Mouse (Mus musculus) midbrain, embryonic 16.5 days (tissue): Measurements from ENCODE around the gene Vdac1. TPM values are rescaled to one million over a fixed set of nuclear protein-coding genes. Genes with fewer than 3 reads are reported as not detected.

ENCODE experiments used
- ATAC-seq: fragments of 200-750 bp; cut with Nextera tagmentation; 2 replicates; pipeline ENCODE4 v1.8.0; 2017; ENCODE audit warnings: moderate TSS enrichment
- H3K27ac ChIP-seq: fragments of 300-500 bp; sonication (generic); 2 replicates; pipeline ENCODE4 v1.5.1; 2014; ENCODE audit warnings: mild to moderate bottlenecking, low read length, mixed read lengths
- H3K27me3 ChIP-seq: fragments of 300-500 bp; sonication (generic); 2 replicates; pipeline ENCODE4 v1.6.1; 2014; ENCODE audit warnings: low read depth, low read length, mixed read lengths; ENCODE audit not compliant: control insufficient read depth, insufficient read depth
- H3K36me3 ChIP-seq: fragments of 300-500 bp; sonication (generic); 2 replicates; pipeline ENCODE4 v1.6.1; 2014; ENCODE audit warnings: mild to moderate bottlenecking, low read length, moderate library complexity, mixed read lengths; ENCODE audit not compliant: control insufficient read depth, insufficient read depth
- H3K4me1 ChIP-seq: fragments of 300-500 bp; sonication (generic); 2 replicates; pipeline ENCODE4 v1.6.1; 2014; ENCODE audit warnings: mild to moderate bottlenecking, low read length, mixed read lengths; ENCODE audit not compliant: control insufficient read depth, insufficient read depth
- H3K4me2 ChIP-seq: fragments of 300-500 bp; sonication (generic); 2 replicates; pipeline ENCODE4 v1.6.1; 2014; ENCODE audit warnings: mild to moderate bottlenecking, low read length, mixed read lengths
- H3K4me3 ChIP-seq: fragments of 300-500 bp; sonication (generic); 2 replicates; pipeline ENCODE4 v1.5.1; 2014; ENCODE audit warnings: low read depth, mild to moderate bottlenecking, low read length, moderate library complexity, mixed read lengths
- H3K9ac ChIP-seq: fragments of 300-500 bp; sonication (generic); 2 replicates; pipeline ENCODE4 v1.6.1; 2014; ENCODE audit warnings: low read depth, low read length, mixed read lengths
- H3K9me3 ChIP-seq: fragments of 300-500 bp; sonication (generic); replicated peaks from 2 replicates; pipeline ENCODE4 v1.6.1; 2014; ENCODE audit warnings: mild to moderate bottlenecking, low read length, mixed read lengths; ENCODE audit not compliant: control insufficient read depth, poor library complexity, severe bottlenecking
- WGBS: fragments of 180-500 bp; shearing (Covaris S2); extraction: QIAGEN DNeasy Blood & Tissue Kit; methylation state at CpG from one replicate; pipeline ENCODE4 v1.1.7; 2014; 5-methylcytosine and 5-hydroxymethylcytosine counted together
- polyA plus RNA-seq: library from polyadenylated mRNA; unstranded; fragments of >200 nt; fragmentation: Nextera tagmentation; extraction: Ambion mirVana; gene quantifications from 2 replicates; pipeline ENCODE4 v1.2.1, GENCODE M21; 2015

Gene Vdac1
- polyA plus RNA-seq, 1 experiment from 2014 or later: 402 TPM

DNA sequence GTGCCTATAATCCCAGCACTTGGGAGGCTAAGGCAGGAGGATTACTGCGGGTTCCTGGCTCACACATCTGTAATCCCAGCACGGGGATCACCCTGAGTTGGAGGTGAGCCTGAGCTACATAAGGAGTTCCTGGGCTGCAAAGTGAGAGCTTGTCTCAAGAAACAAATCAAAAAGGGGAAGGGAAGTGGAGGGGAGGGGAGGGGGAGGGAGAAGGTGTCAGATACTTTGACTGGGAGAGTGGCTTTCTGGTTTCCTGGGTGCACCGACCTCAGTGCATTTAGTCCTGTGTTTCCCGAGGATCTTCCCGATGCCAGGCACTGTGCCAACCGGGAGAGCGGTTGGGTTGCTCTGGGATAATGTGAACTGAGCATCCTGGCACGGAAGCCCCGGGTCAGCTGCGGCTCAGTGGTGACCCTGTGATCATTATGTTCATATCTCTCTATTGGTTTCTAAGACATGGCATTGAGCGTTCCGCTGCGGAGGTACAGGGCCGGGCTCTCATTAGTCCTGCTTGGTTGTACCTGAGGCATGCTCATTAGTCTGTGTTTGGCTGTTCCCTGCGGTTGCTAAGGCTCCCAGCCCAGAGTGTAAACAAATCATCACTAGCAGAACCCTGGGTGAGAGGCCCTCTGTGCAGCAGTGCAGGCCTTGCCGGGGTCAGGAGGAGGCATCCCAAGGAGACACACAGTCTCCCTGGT lies 28.1 kb upstream of the Vdac1 start:
- no peaks in the 10 kb centered on the region for H3K36me3 ChIP-seq
- H3K9ac ChIP-seq: no peak overlapping the region
- H3K4me2 ChIP-seq: no peak overlapping the region
- H3K27me3 ChIP-seq: no peaks in the 10 kb centered on the region
- peak; percentile 75; the same call in 1 of the 2 replicates for ATAC-seq
- H3K27ac ChIP-seq: no peak overlapping the region
- H3K9me3 ChIP-seq: no peaks in the 10 kb centered on the region
- peaks cover 6% of the 10 kb centered on the region; the same call in 1 of the 2 replicates for H3K4me1 ChIP-seq
- H3K4me3 ChIP-seq: no peak overlapping the region
- 35% methylated on average over 16 of the region's 16 CpGs for WGBS

DNA sequence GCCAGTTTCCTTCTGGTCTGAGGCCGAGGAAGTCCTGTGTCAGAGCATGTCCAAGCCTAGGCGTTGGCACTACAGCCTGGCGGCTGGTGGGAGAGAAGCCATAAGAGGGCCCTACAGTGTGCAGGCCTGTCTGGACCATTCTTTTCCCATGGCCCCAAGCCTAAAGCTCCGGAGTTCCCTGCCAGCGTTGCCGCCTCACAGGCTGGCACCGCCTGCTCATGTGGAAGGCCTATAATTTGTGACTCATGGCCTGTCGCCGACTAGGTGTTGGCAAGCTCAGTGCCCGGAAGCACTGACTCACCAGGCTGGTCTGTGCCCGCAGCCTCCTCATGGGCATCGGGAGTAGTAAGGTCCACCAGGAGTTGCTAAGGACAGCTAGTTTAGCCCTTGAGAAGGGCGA lies 27.0 kb upstream of the Vdac1 start:
- H3K4me3 ChIP-seq: no peak overlapping the region
- no peaks in the 10 kb centered on the region for H3K27me3 ChIP-seq
- H3K27ac ChIP-seq: no peak overlapping the region
- no peaks in the 10 kb centered on the region for H3K9me3 ChIP-seq
- no peaks in the 10 kb centered on the region for H3K36me3 ChIP-seq
- WGBS: 90% methylated on average over 13 of the region's 13 CpGs
- peaks cover 6% of the 10 kb centered on the region; the same call in 1 of the 2 replicates for H3K4me1 ChIP-seq
- peak; percentile 64; the same call in 1 of the 2 replicates for ATAC-seq
- H3K9ac ChIP-seq: no peak overlapping the region
- no peak overlapping the region for H3K4me2 ChIP-seq

DNA sequence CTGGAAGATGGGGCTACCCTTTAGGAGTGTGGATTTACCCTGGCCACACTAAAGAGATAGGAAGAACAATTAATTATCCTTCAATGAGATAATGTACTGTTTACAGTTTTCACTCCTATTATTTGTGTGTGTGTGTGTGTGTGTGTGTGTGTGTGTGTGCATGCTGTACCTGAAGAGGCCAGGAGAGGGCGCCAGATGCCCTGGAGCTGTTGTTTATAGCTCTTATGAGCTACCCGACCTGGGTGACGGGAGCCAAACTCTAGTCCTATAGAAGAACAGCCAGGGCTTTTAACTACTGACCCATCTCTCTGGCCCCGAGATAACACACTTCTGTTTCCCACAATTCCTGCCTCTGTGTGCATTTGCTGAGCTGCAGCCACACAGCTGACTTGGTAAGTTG lies 25.4 kb upstream of the Vdac1 start:
- no peaks in the 10 kb centered on the region for H3K9me3 ChIP-seq
- H3K4me1 ChIP-seq: peaks cover 6% of the 10 kb centered on the region; the same call in 1 of the 2 replicates
- no peak overlapping the region for H3K9ac ChIP-seq
- ATAC-seq: no peak
- no peaks in the 10 kb centered on the region for H3K36me3 ChIP-seq
- WGBS: 84% methylated on average over 4 of the region's 4 CpGs
- H3K4me3 ChIP-seq: no peak overlapping the region
- H3K4me2 ChIP-seq: no peak overlapping the region
- H3K27ac ChIP-seq: no peak overlapping the region
- no peaks in the 10 kb centered on the region for H3K27me3 ChIP-seq

DNA sequence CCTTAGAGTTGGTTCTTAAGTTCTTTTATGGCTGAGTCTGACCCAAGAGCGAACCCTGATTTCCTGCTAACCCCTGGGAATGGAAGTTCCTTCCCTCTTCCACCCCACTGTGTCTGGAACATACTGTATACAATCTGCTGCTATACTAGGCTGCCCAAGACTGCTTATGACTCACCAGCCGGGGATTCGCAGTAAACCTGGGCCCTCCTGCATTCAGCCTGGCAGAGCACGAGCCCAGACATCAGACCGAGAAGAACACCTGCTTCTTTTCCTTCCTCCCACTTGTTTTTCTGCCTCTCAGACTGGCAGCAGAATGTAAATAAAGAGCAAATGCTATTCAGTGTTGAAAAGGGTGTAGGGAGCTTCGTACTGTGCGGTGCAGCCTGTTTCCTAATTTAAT lies 24.7 kb upstream of the Vdac1 start:
- peaks cover 6% of the 10 kb centered on the region; the same call in 1 of the 2 replicates for H3K4me1 ChIP-seq
- H3K27ac ChIP-seq: no peak overlapping the region
- no peak overlapping the region for H3K4me2 ChIP-seq
- H3K27me3 ChIP-seq: no peaks in the 10 kb centered on the region
- no peak for ATAC-seq
- no peak overlapping the region for H3K4me3 ChIP-seq
- H3K9ac ChIP-seq: no peak overlapping the region
- H3K9me3 ChIP-seq: no peaks in the 10 kb centered on the region
- 81% methylated on average over 7 of the region's 7 CpGs for WGBS
- H3K36me3 ChIP-seq: no peaks in the 10 kb centered on the region

DNA sequence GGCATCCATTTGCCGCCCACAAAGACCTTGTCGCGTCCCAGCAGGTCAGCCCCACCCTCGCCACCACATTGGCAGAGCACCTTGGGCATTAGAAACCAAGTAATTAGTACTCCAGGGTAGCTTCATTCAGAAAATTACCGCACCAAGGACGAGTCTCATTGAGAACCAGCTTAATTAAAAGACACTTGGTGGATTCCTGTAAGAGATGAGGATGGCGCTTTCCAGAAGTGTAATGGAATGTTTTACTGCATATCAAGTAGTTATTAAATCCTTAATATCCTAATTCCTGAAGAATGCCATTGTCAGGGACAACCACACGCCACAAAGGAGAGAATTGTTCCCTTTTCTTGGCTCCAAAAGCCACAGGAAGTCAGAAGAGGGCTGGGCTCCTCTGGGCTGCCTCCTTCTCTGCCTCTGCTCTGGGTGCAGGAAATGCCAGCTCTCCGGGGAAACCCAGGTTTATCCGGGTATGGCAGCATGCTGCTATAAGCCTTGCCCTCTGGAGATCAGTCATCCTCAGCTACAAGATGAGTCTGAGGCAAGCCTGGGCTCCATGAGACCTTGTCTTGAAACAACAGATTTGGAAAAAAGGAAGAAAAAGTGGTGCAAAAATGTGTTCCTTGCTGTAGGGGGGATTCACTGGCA lies 22.9 kb upstream of the Vdac1 start:
- 57% methylated on average over 10 of the region's 10 CpGs for WGBS
- Histone ChIP-seq H3K36me3 (no peaks in the 10 kb centered on the region), H3K9me3 (no peaks in the 10 kb centered on the region)

DNA sequence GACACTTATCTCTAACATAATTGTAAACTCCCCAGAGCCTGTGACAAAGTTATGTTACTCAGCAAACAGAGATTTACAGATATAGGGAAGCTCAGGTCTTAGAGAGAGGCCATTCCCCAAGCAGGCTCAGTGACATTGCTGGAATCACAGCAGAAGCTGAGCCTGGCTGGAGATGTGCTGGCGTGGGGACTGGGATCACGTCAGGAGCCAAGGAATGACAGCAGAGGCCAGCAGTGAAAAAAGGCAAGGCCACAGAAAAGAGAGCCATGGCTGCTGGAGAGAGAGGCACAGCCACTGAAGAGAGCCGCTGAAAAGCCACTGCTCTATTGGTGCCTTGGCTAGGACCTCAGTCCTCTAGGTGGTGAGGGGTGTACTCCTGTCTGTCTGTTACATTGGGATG lies 22.3 kb upstream of the Vdac1 start:
- no peak overlapping the region for H3K4me2 ChIP-seq
- 67% methylated on average over 3 of the region's 3 CpGs for WGBS
- no peak overlapping the region for H3K4me3 ChIP-seq
- H3K27me3 ChIP-seq: no peaks in the 10 kb centered on the region
- no peaks in the 10 kb centered on the region for H3K36me3 ChIP-seq
- no peak overlapping the region for H3K27ac ChIP-seq
- no peak overlapping the region for H3K9ac ChIP-seq
- ATAC-seq: no peak
- no peaks in the 10 kb centered on the region for H3K4me1 ChIP-seq
- no peaks in the 10 kb centered on the region for H3K9me3 ChIP-seq

More for the DNA sequence above, 22.9 kb upstream of the Vdac1 start:
- Histone ChIP-seq H3K4me2 (no peak overlapping the region), H3K9ac (no peak overlapping the region), H3K4me1 (peaks cover 2% of the 10 kb centered on the region; the same call in 1 of the 2 replicates), H3K4me3 (no peak overlapping the region), H3K27ac (no peak overlapping the region), H3K27me3 (no peaks in the 10 kb centered on the region)
- ATAC-seq: no peak

DNA sequence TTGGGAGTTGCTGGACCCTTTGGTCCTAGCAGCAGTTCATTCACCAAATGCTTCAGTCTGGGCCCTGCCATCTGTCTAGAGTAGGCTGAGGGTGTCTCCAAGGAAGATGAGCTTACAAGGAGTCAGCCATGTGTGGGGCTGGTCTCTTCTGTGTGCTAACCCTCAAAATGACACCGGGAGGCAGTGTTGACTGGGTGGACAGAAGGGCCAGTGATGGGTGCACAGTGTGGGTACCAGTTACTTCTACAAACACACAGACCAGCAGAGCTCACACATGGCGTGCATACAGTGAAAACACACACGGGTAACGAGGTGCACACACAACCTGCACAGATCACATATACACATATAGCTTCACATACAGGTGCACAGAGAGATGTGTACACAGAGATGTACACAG lies 21.6 kb upstream of the Vdac1 start:
- Histone ChIP-seq H3K4me1 (no peaks in the 10 kb centered on the region), H3K9me3 (no peaks in the 10 kb centered on the region), H3K4me3 (no peak overlapping the region), H3K27ac (no peak overlapping the region), H3K27me3 (no peaks in the 10 kb centered on the region), H3K9ac (no peak overlapping the region), H3K36me3 (no peaks in the 10 kb centered on the region), H3K4me2 (no peak overlapping the region)
- no peak for ATAC-seq
- 94% methylated on average over 4 of the region's 4 CpGs for WGBS

DNA sequence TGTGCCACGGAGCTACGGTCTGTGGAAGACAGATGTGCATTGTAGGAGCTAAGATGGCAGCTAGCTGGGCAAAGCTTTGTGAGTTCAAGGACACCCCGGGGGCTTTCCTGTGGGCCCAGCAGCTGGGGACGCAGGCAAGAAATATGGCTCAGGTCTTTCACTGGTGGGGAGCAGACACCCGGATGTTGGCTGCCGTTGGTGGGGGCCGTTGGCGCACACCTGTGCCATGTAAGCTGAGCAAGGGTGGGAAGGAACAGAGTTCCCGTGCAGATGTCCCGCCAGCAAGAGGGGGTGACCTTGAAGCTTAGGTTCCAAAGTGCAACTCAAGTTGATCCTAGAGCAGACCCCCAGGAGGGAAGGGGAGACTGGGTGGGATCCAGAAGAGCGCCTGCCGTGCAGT lies 21.1 kb upstream of the Vdac1 start:
- no peak for ATAC-seq
- WGBS: 93% methylated on average over 12 of the region's 12 CpGs
- Histone ChIP-seq H3K9ac (no peak overlapping the region), H3K4me1 (no peaks in the 10 kb centered on the region), H3K36me3 (no peaks in the 10 kb centered on the region), H3K27me3 (no peaks in the 10 kb centered on the region), H3K4me2 (no peak overlapping the region), H3K4me3 (no peak overlapping the region), H3K27ac (no peak overlapping the region), H3K9me3 (no peaks in the 10 kb centered on the region)

DNA sequence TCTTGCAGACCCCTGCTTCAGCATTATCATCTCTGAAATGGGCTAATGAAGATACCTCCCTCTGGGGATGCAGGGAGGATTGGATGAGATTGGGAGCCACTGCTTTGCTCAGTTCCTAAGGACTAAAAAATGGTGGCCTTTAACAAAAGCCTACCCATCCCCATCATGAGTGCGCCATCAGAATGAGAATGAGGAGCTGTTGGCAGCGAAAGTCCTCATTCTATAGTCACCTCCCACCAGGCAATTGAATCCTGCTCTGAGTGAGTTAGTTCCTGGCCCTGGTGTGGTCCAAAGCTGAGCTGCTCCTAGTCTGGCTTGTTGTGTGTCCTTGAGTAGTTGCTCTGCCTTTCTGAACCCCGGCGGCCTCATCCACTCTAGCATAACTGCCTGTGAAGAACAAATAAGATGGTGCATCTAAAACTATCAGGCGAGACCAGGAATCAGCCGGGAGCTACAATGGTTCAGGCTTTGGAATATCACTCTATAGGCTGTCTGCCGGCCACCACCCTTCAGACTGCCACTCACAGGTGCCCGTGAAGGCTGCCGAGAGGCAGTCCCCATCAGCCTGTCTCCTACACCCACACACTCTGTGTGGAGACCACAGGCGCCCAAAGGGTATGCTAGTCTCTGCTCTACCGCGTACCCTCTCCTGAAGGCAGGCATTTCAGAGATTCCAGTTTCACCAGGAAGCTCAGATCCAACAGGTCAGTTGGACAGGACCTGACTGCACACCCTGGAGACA lies 20.4 kb upstream of the Vdac1 start:
- H3K4me1 ChIP-seq: no peaks in the 10 kb centered on the region
- no peak overlapping the region for H3K27ac ChIP-seq
- H3K4me2 ChIP-seq: no peak overlapping the region
- no peak for ATAC-seq
- no peak overlapping the region for H3K4me3 ChIP-seq
- H3K27me3 ChIP-seq: no peaks in the 10 kb centered on the region
- H3K9me3 ChIP-seq: no peaks in the 10 kb centered on the region
- H3K9ac ChIP-seq: no peak overlapping the region
- 86% methylated on average over 12 of the region's 12 CpGs for WGBS
- no peaks in the 10 kb centered on the region for H3K36me3 ChIP-seq
